Mouse (Mus musculus) neural tube, embryonic 11.5 days (tissue): ENCODE measurements around the gene Olfr694. TPM values are rescaled to one million over a fixed set of nuclear protein-coding genes. Genes with fewer than 3 reads are reported as not detected.
"Not testable (repeated sequence)": the region's sequence is repeated elsewhere in the genome, so short reads cannot be mapped to it uniquely, and the experiment has no call there.

ENCODE experiments used
- ATAC-seq: fragments of 200-750 bp; cut with Nextera tagmentation; 2 replicates; pipeline ENCODE4 v1.8.0; 2017; ENCODE audit warnings: moderate number of reproducible peaks, mild to moderate bottlenecking, moderate TSS enrichment, moderate library complexity; ENCODE audit not compliant: insufficient read depth, low FRiP score, low TSS enrichment
- DNase-seq: peaks from one replicate; pipeline ENCODE4 v3.0.0-alpha.2; 2015; ENCODE audit warnings: low spot score
- H3K27ac ChIP-seq: fragments of 300-500 bp; sonication (generic); 2 replicates; pipeline ENCODE4 v1.5.1; 2014; ENCODE audit warnings: low read depth, mild to moderate bottlenecking, low read length
- H3K27me3 ChIP-seq: fragments of 300-500 bp; sonication (generic); 2 replicates; pipeline ENCODE4 v1.6.1; 2014; ENCODE audit warnings: mild to moderate bottlenecking, low read length, mixed read lengths; ENCODE audit not compliant: control insufficient read depth, insufficient read depth
- H3K36me3 ChIP-seq: fragments of 300-500 bp; sonication (generic); 2 replicates; pipeline ENCODE4 v1.6.1; 2014; ENCODE audit warnings: mild to moderate bottlenecking, low read length, moderate library complexity, mixed read lengths; ENCODE audit not compliant: control insufficient read depth, insufficient read depth
- H3K4me1 ChIP-seq: fragments of 300-500 bp; sonication (generic); 2 replicates; pipeline ENCODE4 v1.6.1; 2014; ENCODE audit warnings: low read length, mixed read lengths; ENCODE audit not compliant: control insufficient read depth, insufficient read depth
- H3K4me2 ChIP-seq: fragments of 300-500 bp; sonication (generic); 2 replicates; pipeline ENCODE4 v1.6.1; 2014; ENCODE audit warnings: low read depth, mild to moderate bottlenecking, moderate library complexity
- H3K4me3 ChIP-seq: fragments of 300-500 bp; sonication (generic); 2 replicates; pipeline ENCODE4 v1.5.1; 2014; ENCODE audit warnings: low read depth, low read length
- H3K9ac ChIP-seq: fragments of 300-500 bp; sonication (generic); 2 replicates; pipeline ENCODE4 v1.6.1; 2014; ENCODE audit warnings: mild to moderate bottlenecking, low read length
- H3K9me3 ChIP-seq: fragments of 300-500 bp; sonication (generic); 2 replicates; pipeline ENCODE4 v1.6.1; 2016; ENCODE audit warnings: low read length; ENCODE audit not compliant: control insufficient read depth
- WGBS: fragments of 180-500 bp; shearing (Covaris S2); extraction: QIAGEN DNeasy Blood & Tissue Kit; methylation state at CpG from one replicate; pipeline ENCODE4 v1.1.7; 2014; 5-methylcytosine and 5-hydroxymethylcytosine counted together
- polyA plus RNA-seq: library from polyadenylated mRNA; unstranded; fragments of >200 nt; fragmentation: Nextera tagmentation; extraction: Ambion mirVana; gene quantifications from 2 replicates; pipeline ENCODE4 v1.2.1, GENCODE M21; 2014

Gene Olfr694
- not detected in 2 replicates for polyA plus RNA-seq

GRCm38 (mm10) chr7:106691714-106692113, at the start of gene Olfr694:
Olfr694 (minus strand) TSS chr7:106691814.
- H3K27ac ChIP-seq: no peak within 1 kb of the TSS
- WGBS: 91% methylated on average over 1 of the region's 1 CpGs
- H3K4me3 ChIP-seq: no peak within 1 kb of the TSS
- no peak within 1 kb of the TSS for H3K4me2 ChIP-seq
- no peak within 1 kb of the TSS for H3K9ac ChIP-seq
- H3K9me3 ChIP-seq: no peaks in the 10 kb centered on the region
- H3K27me3 ChIP-seq: no peaks in the 10 kb centered on the region
- no peak for DNase-seq
- H3K4me1 ChIP-seq: no peaks in the 10 kb centered on the region
- ATAC-seq: no peak
- no peaks in the 10 kb centered on the region for H3K36me3 ChIP-seq

- Histone ChIP-seq H3K4me3 (no peak overlapping the region), H3K4me1 (no peaks in the 10 kb centered on the region), H3K9me3 (no peaks in the 10 kb centered on the region), H3K27me3 (no peaks in the 10 kb centered on the region), H3K36me3 (no peaks in the 10 kb centered on the region), H3K4me2 (no peak overlapping the region), H3K27ac (no peak overlapping the region), H3K9ac (no peak overlapping the region)
- ATAC-seq (no peak), DNase-seq (no peak)
These were observed 45.4 kb upstream of the Olfr694 start for GRCm38 (mm10) chr7:106737028-106737427.

- Histone ChIP-seq H3K36me3 (no peaks in the 10 kb centered on the region), H3K9me3 (no peaks in the 10 kb centered on the region), H3K27me3 (no peaks in the 10 kb centered on the region), H3K9ac (no peak overlapping the region), H3K4me1 (no peaks in the 10 kb centered on the region), H3K4me3 (no peak overlapping the region), H3K4me2 (no peak overlapping the region), H3K27ac (no peak overlapping the region)
- DNase-seq (no peak), ATAC-seq (no peak)
- WGBS: 41% methylated on average over 2 of the region's 2 CpGs
These were observed 42.1 kb upstream of the Olfr694 start for GRCm38 (mm10) chr7:106733717-106734116.

GRCm38 (mm10) chr7:106725654-106726053, 34.0 kb upstream of the Olfr694 start:
- DNase-seq, ATAC-seq, H3K9ac ChIP-seq, H3K27ac ChIP-seq, H3K27me3 ChIP-seq, H3K4me1 ChIP-seq, H3K4me2 ChIP-seq, H3K36me3 ChIP-seq, H3K4me3 ChIP-seq, H3K9me3 ChIP-seq: not testable (repeated sequence)
- WGBS: 89% methylated on average over 2 of the region's 2 CpGs

GRCm38 (mm10) chr7:106716296-106716695, 24.7 kb upstream of the Olfr694 start, which contains the start of gene Olfr695:
Olfr695 (minus strand) TSS chr7:106716396.
- DNase-seq: no peak
- no peaks in the 10 kb centered on the region for H3K27me3 ChIP-seq
- H3K9me3 ChIP-seq: no peaks in the 10 kb centered on the region
- no peak within 1 kb of the TSS for H3K4me2 ChIP-seq
- H3K4me3 ChIP-seq: no peak within 1 kb of the TSS
- H3K36me3 ChIP-seq: no peaks in the 10 kb centered on the region
- ATAC-seq: no peak
- H3K27ac ChIP-seq: no peak within 1 kb of the TSS
- no peak within 1 kb of the TSS for H3K9ac ChIP-seq
- H3K4me1 ChIP-seq: no peaks in the 10 kb centered on the region

- Histone ChIP-seq H3K9ac (no peak overlapping the region), H3K27me3 (no peaks in the 10 kb centered on the region), H3K27ac (no peak overlapping the region), H3K4me2 (no peak overlapping the region), H3K4me1 (no peaks in the 10 kb centered on the region), H3K4me3 (no peak overlapping the region), H3K36me3 (no peaks in the 10 kb centered on the region), H3K9me3 (no peaks in the 10 kb centered on the region)
- 92% methylated on average over 6 of the region's 6 CpGs for WGBS
- no peak for DNase-seq
- no peak for ATAC-seq
These were observed 19.8 kb upstream of the Olfr694 start for GRCm38 (mm10) chr7:106711463-106711862.

- not testable (repeated sequence) for H3K9ac ChIP-seq, DNase-seq, H3K4me2 ChIP-seq, H3K4me1 ChIP-seq, H3K27me3 ChIP-seq, H3K27ac ChIP-seq, H3K9me3 ChIP-seq, H3K36me3 ChIP-seq, H3K4me3 ChIP-seq, ATAC-seq
- 92% methylated on average over 10 of the region's 10 CpGs for WGBS
These were observed 16.1 kb upstream of the Olfr694 start for GRCm38 (mm10) chr7:106707705-106708104.

GRCm38 (mm10) chr7:106696891-106697290, 5.3 kb upstream of the Olfr694 start:
- H3K9me3 ChIP-seq: no peaks in the 10 kb centered on the region
- no peak overlapping the region for H3K9ac ChIP-seq
- H3K27me3 ChIP-seq: no peaks in the 10 kb centered on the region
- 80% methylated on average over 1 of the region's 1 CpGs for WGBS
- DNase-seq (no peak), ATAC-seq (no peak)
- no peaks in the 10 kb centered on the region for H3K36me3 ChIP-seq
- no peak overlapping the region for H3K4me3 ChIP-seq
- H3K4me1 ChIP-seq: no peaks in the 10 kb centered on the region
- H3K4me2 ChIP-seq: no peak overlapping the region
- H3K27ac ChIP-seq: no peak overlapping the region

GRCm38 (mm10) chr7:106692976-106693375, 1.4 kb upstream of the Olfr694 start:
- H3K27me3 ChIP-seq: no peaks in the 10 kb centered on the region
- no peak overlapping the region for H3K9ac ChIP-seq
- no peak overlapping the region for H3K4me3 ChIP-seq
- DNase-seq (no peak), ATAC-seq (no peak)
- 97% methylated on average over 3 of the region's 3 CpGs for WGBS
- no peaks in the 10 kb centered on the region for H3K36me3 ChIP-seq
- H3K27ac ChIP-seq: no peak overlapping the region
- no peaks in the 10 kb centered on the region for H3K9me3 ChIP-seq
- no peak overlapping the region for H3K4me2 ChIP-seq
- H3K4me1 ChIP-seq: no peaks in the 10 kb centered on the region
